Mouse (Mus musculus) MEL (cell line): ENCODE measurements around the gene Gm28635. TPM values are rescaled to one million over a fixed set of nuclear protein-coding genes. Genes with fewer than 3 reads are reported as not detected.
A peak's percentile ranks its signal among the peaks of the same experiment; 100 is the strongest.

Experiments used
- DNase-seq: peaks from one replicate; pipeline ENCODE4 v3.0.0; 2011; ENCODE audit warnings: low read depth, low spot score
- H3K27ac ChIP-seq: 2 replicates; pipeline ENCODE4 v1.5.1; 2012; ENCODE audit warnings: low read depth, mild to moderate bottlenecking, control low read depth, low read length, moderate library complexity; ENCODE audit not compliant: control insufficient read depth
- H3K27me3 ChIP-seq, 2 experiments: fragments of 150-350 bp in 1 of 2; sonication (generic) in 1 of 2; 2 replicates each; pipeline ENCODE4 v1.6.1; 2012; ENCODE audit warnings: low read length in 2 of 2, mild to moderate bottlenecking in 2 of 2, improper control_type of control experiment in 1 of 2, moderate library complexity in 1 of 2; ENCODE audit not compliant: insufficient read depth in 2 of 2, control insufficient read depth in 1 of 2
- H3K36me3 ChIP-seq, 2 experiments: 2 replicates each; pipeline ENCODE4 v1.6.1; 2012 to 2014; ENCODE audit warnings: low read length in 2 of 2, improper control_type of control experiment in 1 of 2, inconsistent platforms in 1 of 2, mild to moderate bottlenecking in 1 of 2; ENCODE audit not compliant: insufficient read depth in 2 of 2, control insufficient read depth in 1 of 2
- H3K4me1 ChIP-seq, 2 experiments: fragments of 150-350 bp in 1 of 2; sonication (generic) in 1 of 2; 2 replicates each; pipeline ENCODE4 v1.6.1; 2012; ENCODE audit warnings: low read length in 2 of 2, improper control_type of control experiment in 1 of 2, mild to moderate bottlenecking in 1 of 2; ENCODE audit not compliant: insufficient read depth in 2 of 2, control insufficient read depth in 1 of 2
- H3K4me3 ChIP-seq, 2 experiments: fragments of 150-350 bp in 1 of 2; sonication (generic) in 1 of 2; 2 replicates each; pipeline ENCODE4 v1.5.1; 2012; ENCODE audit warnings: low read depth in 2 of 2, low read length in 2 of 2, mild to moderate bottlenecking in 2 of 2, moderate library complexity in 2 of 2, control low read depth in 1 of 2, improper control_type of control experiment in 1 of 2; ENCODE audit not compliant: control insufficient read depth in 1 of 2, insufficient read depth in 1 of 2
- H3K79me2 ChIP-seq: 2 replicates; pipeline ENCODE4 v1.6.1; 2012; ENCODE audit warnings: mild to moderate bottlenecking, low read length, moderate library complexity; ENCODE audit not compliant: control insufficient read depth, poor library complexity, insufficient read depth
- H3K9ac ChIP-seq: 2 replicates; pipeline ENCODE4 v1.6.1; 2012; ENCODE audit warnings: low read depth, mild to moderate bottlenecking, control low read depth, low read length, moderate library complexity; ENCODE audit not compliant: control insufficient read depth, poor library complexity, severe bottlenecking
- H3K9me3 ChIP-seq: fragments of 150-350 bp; sonication (generic); replicated peaks from 2 replicates; pipeline ENCODE4 v1.6.1; 2012; ENCODE audit warnings: mild to moderate bottlenecking, low read length, improper control_type of control experiment, moderate library complexity; ENCODE audit not compliant: insufficient read depth
- CHD1 ChIP-seq: IDR thresholded peaks from 2 replicates; pipeline ENCODE4 v1.6.1; 2012; ENCODE audit warnings: low read depth, mild to moderate bottlenecking, inconsistent platforms, low read length, improper control_type of control experiment
- CHD2 ChIP-seq: IDR thresholded peaks from 2 replicates; pipeline ENCODE4 v1.6.1; 2011; ENCODE audit warnings: low read length, improper control_type of control experiment
- CTCF ChIP-seq, 3 experiments: IDR thresholded peaks in 2 of 3; conservative IDR thresholded peaks in 1 of 3; 2 replicates each; pipeline ENCODE4 v1.5.1; 2011 to 2012; ENCODE audit warnings: low read length in 3 of 3, low read depth in 2 of 3, mild to moderate bottlenecking in 2 of 3, improper control_type of control experiment in 1 of 3, inconsistent platforms in 1 of 3, mixed read lengths in 1 of 3, moderate library complexity in 1 of 3; ENCODE audit not compliant: control insufficient read depth in 1 of 3, insufficient read depth in 1 of 3, poor library complexity in 1 of 3, severe bottlenecking in 1 of 3
- E2F4 ChIP-seq: IDR thresholded peaks from 2 replicates; pipeline ENCODE4 v1.6.1; 2011; ENCODE audit warnings: low read depth, low read length, improper control_type of control experiment, borderline replicate concordance
- ELF1 ChIP-seq: IDR thresholded peaks from 2 replicates; pipeline ENCODE4 v1.6.1; 2014; ENCODE audit warnings: low read depth, mild to moderate bottlenecking, inconsistent platforms, low read length, improper control_type of control experiment, moderate library complexity
- EP300 ChIP-seq, 2 experiments: IDR thresholded peaks; 2 replicates each; pipeline ENCODE4 v1.6.1; 2011; ENCODE audit warnings: improper control_type of control experiment in 2 of 2, low read length in 2 of 2, low read depth in 1 of 2, mild to moderate bottlenecking in 1 of 2
- ETS1 ChIP-seq: IDR thresholded peaks from 2 replicates; pipeline ENCODE4 v1.6.1; 2012; ENCODE audit warnings: low read depth, mild to moderate bottlenecking, inconsistent platforms, low read length, improper control_type of control experiment, moderate library complexity
- GABPA ChIP-seq: IDR thresholded peaks from 2 replicates; pipeline ENCODE4 v1.6.1; 2012; ENCODE audit warnings: low read depth, mild to moderate bottlenecking, inconsistent platforms, low read length, improper control_type of control experiment, moderate library complexity
- GATA1 ChIP-seq: IDR thresholded peaks from 2 replicates; pipeline ENCODE4 v1.6.1; 2011; ENCODE audit warnings: low read depth, low read length, improper control_type of control experiment
- HCFC1 ChIP-seq: IDR thresholded peaks from 2 replicates; pipeline ENCODE4 v1.6.1; 2012; ENCODE audit warnings: low read depth, mild to moderate bottlenecking, inconsistent platforms, low read length, improper control_type of control experiment, moderate library complexity
- JUND ChIP-seq: IDR thresholded peaks from 2 replicates; pipeline ENCODE4 v1.6.1; 2011; ENCODE audit warnings: low read depth, mild to moderate bottlenecking, improper control_type of control experiment, low read length
- MAFK ChIP-seq: IDR thresholded peaks from 2 replicates; pipeline ENCODE4 v1.6.1; 2011; ENCODE audit warnings: low read depth, mild to moderate bottlenecking, low read length, improper control_type of control experiment, borderline replicate concordance
- MXI1 ChIP-seq: IDR thresholded peaks from 2 replicates; pipeline ENCODE4 v1.6.1; 2011; ENCODE audit warnings: mild to moderate bottlenecking, low read depth, low read length, improper control_type of control experiment
- MYB ChIP-seq: IDR thresholded peaks from 2 replicates; pipeline ENCODE4 v1.6.1; 2011; ENCODE audit warnings: mild to moderate bottlenecking, low read depth, low read length, improper control_type of control experiment
- MYC ChIP-seq: IDR thresholded peaks from 2 replicates; pipeline ENCODE4 v1.6.1; 2011; ENCODE audit warnings: low read depth, mild to moderate bottlenecking, low read length, improper control_type of control experiment, moderate library complexity
- NELFE ChIP-seq: IDR thresholded peaks from 2 replicates; pipeline ENCODE4 v1.6.1; 2011; ENCODE audit warnings: low read depth, low read length, improper control_type of control experiment
- NRF1 ChIP-seq: IDR thresholded peaks from 2 replicates; pipeline ENCODE4 v1.6.1; 2014; ENCODE audit warnings: low read depth, mild to moderate bottlenecking, inconsistent platforms, low read length, improper control_type of control experiment, moderate library complexity; ENCODE audit not compliant: poor library complexity, insufficient read depth, severe bottlenecking
- POLR2AphosphoS2 ChIP-seq: IDR thresholded peaks from 2 replicates; pipeline ENCODE4 v1.6.1; 2011; ENCODE audit warnings: low read length, improper control_type of control experiment
- RAD21 ChIP-seq: IDR thresholded peaks from 2 replicates; pipeline ENCODE4 v1.6.1; 2011; ENCODE audit warnings: mild to moderate bottlenecking, low read depth, low read length, improper control_type of control experiment
- RCOR1 ChIP-seq: IDR thresholded peaks from 2 replicates; pipeline ENCODE4 v1.6.1; 2012; ENCODE audit warnings: low read depth, mild to moderate bottlenecking, inconsistent platforms, low read length, improper control_type of control experiment
- SMC3 ChIP-seq: IDR thresholded peaks from 2 replicates; pipeline ENCODE4 v1.6.1; 2011; ENCODE audit warnings: low read depth, low read length, improper control_type of control experiment
- TBP ChIP-seq: IDR thresholded peaks from 2 replicates; pipeline ENCODE4 v1.8.0; 2011; ENCODE audit warnings: low read depth, low read length, improper control_type of control experiment
- UBTF ChIP-seq: IDR thresholded peaks from 2 replicates; pipeline ENCODE4 v1.6.1; 2012; ENCODE audit warnings: low read depth, mild to moderate bottlenecking, inconsistent platforms, low read length, improper control_type of control experiment, moderate library complexity, borderline replicate concordance; ENCODE audit not compliant: insufficient read depth
- USF2 ChIP-seq, 2 experiments: IDR thresholded peaks; 2 replicates each; pipeline ENCODE4 v1.6.1; 2011 to 2012; ENCODE audit warnings: improper control_type of control experiment in 2 of 2, low read length in 2 of 2, borderline replicate concordance in 1 of 2, inconsistent platforms in 1 of 2, low read depth in 1 of 2, mild to moderate bottlenecking in 1 of 2; ENCODE audit not compliant: insufficient read depth in 1 of 2
- ZKSCAN1 ChIP-seq: IDR thresholded peaks from 2 replicates; pipeline ENCODE4 v1.6.1; 2012; ENCODE audit warnings: low read depth, mild to moderate bottlenecking, inconsistent platforms, low read length, improper control_type of control experiment, moderate library complexity
- ZNF384 ChIP-seq: IDR thresholded peaks from 2 replicates; pipeline ENCODE4 v1.6.1; 2012; ENCODE audit warnings: low read depth, mild to moderate bottlenecking, inconsistent platforms, low read length, improper control_type of control experiment
- polyA plus RNA-seq, 2 experiments: library from polyadenylated mRNA; stranded (reverse) in 1 of 2; unstranded in 1 of 2; fragments of >175 nt in 1 of 2; fragments of >200 nt in 1 of 2; gene quantifications; 2 replicates each; pipeline versions ENCODE4 v1.2.1 to v1.2.4; 2012; ENCODE audit warnings: low replicate concordance in 2 of 2, low read depth in 1 of 2; ENCODE audit not compliant: insufficient read length in 2 of 2, insufficient read depth in 1 of 2, missing spikeins in 1 of 2
- total RNA-seq: library from RNA; depleted of rRNA; stranded (reverse); fragments of 300-350 nt; gene quantifications from 2 replicates; pipeline ENCODE4 v1.2.3, GENCODE M21; 2012

Gene Gm28635
- total and polyA plus RNA-seq, 3 experiments = 0.19 TPM; not detected in 2

- no peak for TF ChIP-seq NELFE
- 0 out of 2 replicates have a peak, but pooled peaks have one; percentile 18 for TF ChIP-seq ETS1
- TF ChIP-seq EP300 (IDR thresholded peaks at IDR 0.05; ENCODE audit: low read depth in 1 of 2, low read length in 2 of 2) = peak in 1 of 2 experiments; percentile 13; a peak in 2 of 4 replicates
- TF ChIP-seq HCFC1 = no peak
- no peak for TF ChIP-seq POLR2AphosphoS2
- peak; percentile 77 for TF ChIP-seq ZNF384
- no peak for TF ChIP-seq CHD2
These were observed 22.0 kb downstream of the Gm28635 start (continued) for GRCm38 (mm10) chr2:84655864-84656263.

GRCm38 (mm10) chr2:84653354-84653753 lies 24.5 kb downstream of the Gm28635 start:
- DNase-seq = no peak
- H3K9me3 ChIP-seq = no peaks in the 10 kb centered on the region
- no peak overlapping the region for H3K4me3 ChIP-seq
- no peak overlapping the region for H3K9ac ChIP-seq
- H3K79me2 ChIP-seq = peaks cover 10% of the 10 kb centered on the region
- H3K4me1 ChIP-seq = peaks cover 2 to 3% of the 10 kb centered on the region in 2 experiments
- H3K27me3 ChIP-seq = no peaks in the 10 kb centered on the region
- TF ChIP-seq MYC = peak; percentile 84
- no peak for TF ChIP-seq POLR2AphosphoS2
- peak; percentile 47 for TF ChIP-seq SMC3
- TF ChIP-seq CTCF (IDR thresholded peaks at IDR 0.05 in 2 of 3, conservative IDR thresholded peaks at IDR 0.05 in 1 of 3; ENCODE audit: control insufficient read depth in 1 of 3, insufficient read depth in 1 of 3, low read depth in 2 of 3, low read length in 3 of 3, poor library complexity in 1 of 3, severe bottlenecking in 1 of 3) = peak; percentile 3 to 40 (median 18); a peak in 3 of 6 replicates
- TF ChIP-seq MYB = no peak
- TF ChIP-seq RAD21 = peak; percentile 30
- peaks cover 0 to 9% of the 10 kb centered on the region in 2 experiments; a peak in 2 of 4 replicates for H3K36me3 ChIP-seq
- H3K27ac ChIP-seq = no peak overlapping the region

GRCm38 (mm10) chr2:84650464-84651195 lies 27.2 kb downstream of the Gm28635 start, which contains the start of gene Ctnnd1:
Ctnnd1 (minus strand) TSS chr2:84650765.
- peaks cover 29% of the 10 kb centered on the region for H3K79me2 ChIP-seq
- H3K9me3 ChIP-seq = no peaks in the 10 kb centered on the region
- peak within 1 kb of the TSS; percentile 72 for H3K9ac ChIP-seq
- H3K27ac ChIP-seq = peak within 1 kb of the TSS; percentile 55
- H3K36me3 ChIP-seq = peaks cover 0 to 10% of the 10 kb centered on the region in 2 experiments; a peak in 3 of 4 replicates
- H3K27me3 ChIP-seq = no peaks in the 10 kb centered on the region
- peak within 1 kb of the TSS; percentile 70 to 97 for H3K4me3 ChIP-seq
- peaks cover 3 to 4% of the 10 kb centered on the region in 2 experiments; a peak in 3 of 4 replicates for H3K4me1 ChIP-seq
- DNase-seq = peak; percentile 94
- TF ChIP-seq E2F4 (no peak), ELF1 (no peak; the same call in 1 of the 2 replicates), MYB (no peak), ZKSCAN1 (no peak; the same call in 1 of the 2 replicates), CHD1 (no peak), TBP (peak; percentile 87), NRF1 (no peak), SMC3 (no peak), RAD21 (no peak), RCOR1 (no peak), JUND (0 out of 2 replicates have a peak, but pooled peaks have one; percentile 10), ETS1 (0 out of 2 replicates have a peak, but pooled peaks have one; percentile 43), UBTF (no peak), ZNF384 (peak; percentile 99), USF2 (IDR thresholded peaks at IDR 0.05; ENCODE audit: borderline replicate concordance in 1 of 2, insufficient read depth in 1 of 2, low read depth in 1 of 2, low read length in 2 of 2) (no peak), POLR2AphosphoS2 (peak; percentile 92), GATA1 (0 out of 2 replicates have a peak, but pooled peaks have one; percentile 9), GABPA (no peak), MXI1 (no peak; the same call in 1 of the 2 replicates), MAFK (no peak), HCFC1 (peak; percentile 79)
